Mouse (Mus musculus): ENCODE measurements around the gene Trim13. TPM values are rescaled to one million over a fixed set of nuclear protein-coding genes. Genes with fewer than 3 reads are reported as not detected.

The Trim13 gene
- 6.7 TPM for polyA plus RNA-seq (2012; fragmentation: generic; extraction: Trizol)

DNA sequence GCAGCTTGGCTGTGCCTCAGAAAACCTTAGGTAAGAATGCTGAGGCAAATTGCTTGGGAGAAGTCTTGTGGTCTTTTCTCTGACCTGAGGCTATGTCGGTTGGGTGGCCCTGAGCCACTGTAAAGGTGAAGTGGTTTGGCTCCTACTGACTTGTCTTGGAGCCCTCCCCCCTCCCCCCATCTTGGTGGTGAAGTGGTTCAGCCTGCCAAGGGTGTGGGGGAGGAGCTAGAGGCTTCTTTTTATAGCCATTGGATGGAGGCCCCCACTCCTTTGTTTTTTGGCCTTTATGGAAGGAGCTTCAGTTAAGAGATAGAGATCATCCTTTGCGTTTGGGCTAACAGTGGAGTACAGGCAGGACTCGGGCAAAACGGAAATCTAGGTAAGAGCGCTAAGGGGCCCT is at the start of gene Trim13:
TSS of gene Trim13 (plus strand) at position 280 of the 400 bp plus-strand sequence.
- Histone ChIP-seq H3K27me3 (ENCODE audit: control insufficient read depth, insufficient read depth, insufficient read length) (no peaks in the 10 kb centered on the region), H3K4me3 (peak within 1 kb of the TSS; percentile 31), H3ac (ENCODE audit: control insufficient read depth, insufficient read length) (no peak within 1 kb of the TSS), H3K36me3 (ENCODE audit: control insufficient read depth, insufficient read depth) (no peaks in the 10 kb centered on the region), H3K4me2 (ENCODE audit: low read depth) (peak within 1 kb of the TSS; percentile 58), H3K79me2 (ENCODE audit: control insufficient read depth, insufficient read depth) (no peaks in the 10 kb centered on the region)
- no peak for TF ChIP-seq SRF (IDR thresholded peaks at IDR 0.05; ENCODE audit: control insufficient read depth, insufficient read length, low read depth)
- TF ChIP-seq MAX (IDR thresholded peaks at IDR 0.05; ENCODE audit: low read depth) = no peak
- TF ChIP-seq REST (IDR thresholded peaks at IDR 0.05; ENCODE audit: insufficient read depth, insufficient read length) = no peak
- TF ChIP-seq CEBPB (IDR thresholded peaks at IDR 0.05; ENCODE audit: insufficient read depth, poor library complexity, severe bottlenecking) = no peak
- TF ChIP-seq USF1 (IDR thresholded peaks at IDR 0.05; ENCODE audit: low read depth) = no peak
- no peak for TF ChIP-seq POLR2A (IDR thresholded peaks at IDR 0.05; ENCODE audit: insufficient read length, low read depth)
- TF ChIP-seq MYOG (IDR thresholded peaks at IDR 0.05; ENCODE audit: control insufficient read depth in 1 of 3, insufficient read depth in 1 of 3, insufficient read length in 2 of 3, low read depth in 2 of 3) = no peak
- TF ChIP-seq TCF3 (IDR thresholded peaks at IDR 0.05; ENCODE audit: insufficient read length, low read depth) = no peak
- TF ChIP-seq POLR2AphosphoS2 (IDR thresholded peaks at IDR 0.05; ENCODE audit: insufficient read length, low read depth) = no peak
- TF ChIP-seq TCF12 (IDR thresholded peaks at IDR 0.05; ENCODE audit: insufficient read depth, poor library complexity, severe bottlenecking) = no peak
- TF ChIP-seq E2F4 (IDR thresholded peaks at IDR 0.05; ENCODE audit: insufficient read depth) = no peak
- TF ChIP-seq MYOD1 (IDR thresholded peaks at IDR 0.05; ENCODE audit: control insufficient read depth in 1 of 3, insufficient read length in 2 of 3, low read depth in 2 of 3) = no peak

DNA sequence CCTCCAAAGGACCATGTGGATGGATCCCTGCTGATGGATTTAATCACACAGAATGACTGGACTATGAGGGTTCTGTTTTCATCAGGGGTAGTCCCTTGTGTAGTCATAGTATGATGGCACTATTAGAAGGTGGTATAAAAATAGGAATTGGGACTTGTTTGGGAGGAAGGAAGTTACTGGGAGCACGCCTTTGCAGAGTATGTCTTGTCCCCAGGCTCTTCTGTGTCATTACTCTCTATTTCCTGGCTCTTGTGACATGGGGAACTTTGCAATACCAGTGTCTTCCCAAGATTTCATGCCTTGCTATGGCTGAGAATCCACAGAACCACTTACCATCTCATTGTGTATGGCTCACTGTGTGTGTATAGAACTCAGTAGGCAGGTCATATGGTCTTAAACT is 49.4 kb upstream of the Trim13 start:
- no peak overlapping the region for H3K4me2 ChIP-seq (ENCODE audit: low read depth)
- no peak for TF ChIP-seq SRF (IDR thresholded peaks at IDR 0.05; ENCODE audit: control insufficient read depth, insufficient read length, low read depth)
- TF ChIP-seq POLR2A (IDR thresholded peaks at IDR 0.05; ENCODE audit: insufficient read length, low read depth) = no peak
- no peak for TF ChIP-seq TCF12 (IDR thresholded peaks at IDR 0.05; ENCODE audit: insufficient read depth, poor library complexity, severe bottlenecking)
- no peak for TF ChIP-seq MAX (IDR thresholded peaks at IDR 0.05; ENCODE audit: low read depth)
- no peak for TF ChIP-seq POLR2AphosphoS2 (IDR thresholded peaks at IDR 0.05; ENCODE audit: insufficient read length, low read depth)
- no peak for TF ChIP-seq USF1 (IDR thresholded peaks at IDR 0.05; ENCODE audit: low read depth)
- TF ChIP-seq REST (IDR thresholded peaks at IDR 0.05; ENCODE audit: insufficient read depth, insufficient read length) = no peak
- TF ChIP-seq MYOD1 (IDR thresholded peaks at IDR 0.05; ENCODE audit: control insufficient read depth in 1 of 3, insufficient read length in 2 of 3, low read depth in 2 of 3) = no peak
- TF ChIP-seq TCF3 (IDR thresholded peaks at IDR 0.05; ENCODE audit: insufficient read length, low read depth) = no peak
- no peak for TF ChIP-seq E2F4 (IDR thresholded peaks at IDR 0.05; ENCODE audit: insufficient read depth)
- TF ChIP-seq CEBPB (IDR thresholded peaks at IDR 0.05; ENCODE audit: insufficient read depth, poor library complexity, severe bottlenecking) = no peak
- no peak for TF ChIP-seq MYOG (IDR thresholded peaks at IDR 0.05; ENCODE audit: control insufficient read depth in 1 of 3, insufficient read depth in 1 of 3, insufficient read length in 2 of 3, low read depth in 2 of 3)
- H3K27me3 ChIP-seq (ENCODE audit: control insufficient read depth, insufficient read depth, insufficient read length) = no peaks in the 10 kb centered on the region

DNA sequence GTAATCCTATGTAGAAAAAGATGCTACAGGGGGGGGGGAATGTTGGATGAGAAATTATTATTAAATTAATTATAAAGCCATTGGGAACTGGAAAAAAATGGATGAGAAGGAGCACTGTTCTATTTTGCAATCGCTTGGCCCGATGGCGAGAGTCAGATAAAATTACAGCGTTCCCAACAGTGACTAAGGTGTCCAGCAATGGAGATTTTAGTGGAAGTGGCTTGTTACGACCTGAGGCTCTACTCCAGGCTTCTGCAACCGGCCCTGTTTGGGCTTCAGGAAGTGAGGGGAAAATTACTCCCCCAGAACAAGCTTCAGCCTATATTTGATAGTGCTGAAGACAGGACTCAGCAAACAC is 42.1 kb upstream of the Trim13 start:
- Histone ChIP-seq H3K4me3 (peak overlapping the region; percentile 32), H3K36me3 (ENCODE audit: control insufficient read depth, insufficient read depth) (no peaks in the 10 kb centered on the region), H3K4me2 (ENCODE audit: low read depth) (peak overlapping the region; percentile 78), H3K79me2 (ENCODE audit: control insufficient read depth, insufficient read depth) (no peaks in the 10 kb centered on the region), H3K27me3 (ENCODE audit: control insufficient read depth, insufficient read depth, insufficient read length) (no peaks in the 10 kb centered on the region), H3ac (ENCODE audit: control insufficient read depth, insufficient read length) (peak overlapping the region; percentile 65)
- TF ChIP-seq SRF (IDR thresholded peaks at IDR 0.05; ENCODE audit: control insufficient read depth, insufficient read length, low read depth) = no peak
- no peak for TF ChIP-seq MYOD1 (IDR thresholded peaks at IDR 0.05; ENCODE audit: control insufficient read depth in 1 of 3, insufficient read length in 2 of 3, low read depth in 2 of 3)
- TF ChIP-seq POLR2AphosphoS2 (IDR thresholded peaks at IDR 0.05; ENCODE audit: insufficient read length, low read depth) = no peak
- TF ChIP-seq E2F4 (IDR thresholded peaks at IDR 0.05; ENCODE audit: insufficient read depth) = no peak
- TF ChIP-seq USF1 (IDR thresholded peaks at IDR 0.05; ENCODE audit: low read depth) = no peak
- no peak for TF ChIP-seq POLR2A (IDR thresholded peaks at IDR 0.05; ENCODE audit: insufficient read length, low read depth)
- TF ChIP-seq TCF12 (IDR thresholded peaks at IDR 0.05; ENCODE audit: insufficient read depth, poor library complexity, severe bottlenecking) = no peak
- TF ChIP-seq MAX (IDR thresholded peaks at IDR 0.05; ENCODE audit: low read depth) = no peak
- no peak for TF ChIP-seq REST (IDR thresholded peaks at IDR 0.05; ENCODE audit: insufficient read depth, insufficient read length)

More for the DNA sequence above, 49.4 kb upstream of the Trim13 start:
- Histone ChIP-seq H3ac (ENCODE audit: control insufficient read depth, insufficient read length) (no peak overlapping the region), H3K4me3 (no peak overlapping the region), H3K79me2 (ENCODE audit: control insufficient read depth, insufficient read depth) (no peaks in the 10 kb centered on the region), H3K36me3 (ENCODE audit: control insufficient read depth, insufficient read depth) (no peaks in the 10 kb centered on the region)

DNA sequence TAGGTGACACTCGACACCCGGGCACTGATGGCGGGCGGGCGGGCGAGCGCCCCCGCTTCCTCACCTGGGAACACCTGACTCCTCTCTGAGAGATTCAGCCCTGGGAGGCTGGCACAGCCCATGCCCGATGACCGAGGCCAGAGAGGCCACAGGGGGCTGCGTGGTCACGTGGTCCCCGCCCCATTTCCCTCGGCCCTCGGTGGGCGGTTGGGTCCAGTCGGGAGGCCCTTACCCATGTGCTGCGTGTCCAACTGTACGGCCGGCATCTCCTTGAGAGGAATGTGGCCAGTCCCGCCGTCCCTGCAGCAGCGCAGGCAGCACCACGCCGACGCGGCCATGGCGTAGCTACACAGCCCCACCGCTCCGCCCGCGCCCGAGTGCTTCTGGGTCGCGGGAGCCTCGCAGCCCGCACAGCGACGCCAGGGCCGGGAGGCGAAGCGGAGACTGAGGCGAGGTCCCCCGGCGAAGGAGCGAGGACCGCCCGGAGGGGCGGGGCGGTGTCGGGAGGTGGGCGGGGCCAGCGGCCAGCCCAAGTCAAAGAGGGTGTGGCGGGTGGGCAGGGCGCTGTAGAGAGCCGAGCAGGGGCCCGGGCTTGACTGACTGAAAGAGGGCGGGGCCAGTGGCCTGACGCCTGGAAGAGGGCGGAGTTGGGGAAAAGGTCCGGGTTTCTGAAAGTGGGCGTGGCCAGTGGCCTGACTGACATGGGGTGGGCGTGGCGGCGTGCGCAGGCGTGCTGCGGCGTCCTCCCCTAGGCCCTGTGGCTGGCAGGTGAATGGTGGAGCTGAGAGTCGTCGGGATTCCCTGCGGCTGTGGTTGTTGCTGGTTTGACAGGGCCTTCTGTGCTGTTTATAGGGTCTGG is 41.5 kb upstream of the Trim13 start, which contains the start of gene Spryd7:
TSS of gene Spryd7 (minus strand) at position 598 of the 859 bp plus-strand sequence.
- peak within 1 kb of the TSS; percentile 81 for H3K4me2 ChIP-seq (ENCODE audit: low read depth)
- no peaks in the 10 kb centered on the region for H3K36me3 ChIP-seq (ENCODE audit: control insufficient read depth, insufficient read depth)
- no peaks in the 10 kb centered on the region for H3K27me3 ChIP-seq (ENCODE audit: control insufficient read depth, insufficient read depth, insufficient read length)
- TF ChIP-seq MYOD1 (IDR thresholded peaks at IDR 0.05; ENCODE audit: control insufficient read depth in 1 of 3, insufficient read length in 2 of 3, low read depth in 2 of 3) (peak in 1 of 3 experiments; percentile 64), TCF12 (IDR thresholded peaks at IDR 0.05; ENCODE audit: insufficient read depth, poor library complexity, severe bottlenecking) (no peak), REST (IDR thresholded peaks at IDR 0.05; ENCODE audit: insufficient read depth, insufficient read length) (no peak), POLR2A (IDR thresholded peaks at IDR 0.05; ENCODE audit: insufficient read length, low read depth) (peak; percentile 92), TCF3 (IDR thresholded peaks at IDR 0.05; ENCODE audit: insufficient read length, low read depth) (no peak), MAX (IDR thresholded peaks at IDR 0.05; ENCODE audit: low read depth) (no peak), E2F4 (IDR thresholded peaks at IDR 0.05; ENCODE audit: insufficient read depth) (no peak), CEBPB (IDR thresholded peaks at IDR 0.05; ENCODE audit: insufficient read depth, poor library complexity, severe bottlenecking) (no peak), MYOG (IDR thresholded peaks at IDR 0.05; ENCODE audit: control insufficient read depth in 1 of 3, insufficient read depth in 1 of 3, insufficient read length in 2 of 3, low read depth in 2 of 3) (peak in 2 of 3 experiments; percentile 4 to 26), POLR2AphosphoS2 (IDR thresholded peaks at IDR 0.05; ENCODE audit: insufficient read length, low read depth) (peak; percentile 91), USF1 (IDR thresholded peaks at IDR 0.05; ENCODE audit: low read depth) (peak; percentile 57), SRF (IDR thresholded peaks at IDR 0.05; ENCODE audit: control insufficient read depth, insufficient read length, low read depth) (no peak)
- H3ac ChIP-seq (ENCODE audit: control insufficient read depth, insufficient read length) = peak within 1 kb of the TSS; percentile 65
- H3K4me3 ChIP-seq = peak within 1 kb of the TSS; percentile 32
- no peaks in the 10 kb centered on the region for H3K79me2 ChIP-seq (ENCODE audit: control insufficient read depth, insufficient read depth)
